Mouse (Mus musculus) lung, postnatal 0 days (tissue): ENCODE results near the gene Gnptab. TPM values are rescaled to one million over a fixed set of nuclear protein-coding genes. Genes with fewer than 3 reads are reported as not detected.

Experiments used
- ATAC-seq: fragments of 200-750 bp; cut with Nextera tagmentation; 2 replicates; pipeline ENCODE4 v1.8.0; 2017; ENCODE audit warnings: moderate library complexity
- DNase-seq: peaks from one replicate; pipeline ENCODE4 v3.0.0-alpha.2; 2016; ENCODE audit warnings: low spot score
- H3K27ac ChIP-seq: fragments of 300-500 bp; sonication (generic); 2 replicates; pipeline ENCODE4 v1.5.1; 2014; ENCODE audit warnings: antibody characterized with exemption, mild to moderate bottlenecking, low read length, mixed read lengths
- H3K27me3 ChIP-seq: fragments of 300-500 bp; sonication (generic); replicated peaks from 2 replicates; pipeline ENCODE4 v1.6.1; 2014; ENCODE audit warnings: low read length, mixed read lengths; ENCODE audit not compliant: insufficient read depth
- H3K36me3 ChIP-seq: fragments of 300-500 bp; sonication (generic); 2 replicates; pipeline ENCODE4 v1.6.1; 2014; ENCODE audit warnings: low read length, mixed read lengths; ENCODE audit not compliant: insufficient read depth
- H3K4me1 ChIP-seq: fragments of 300-500 bp; sonication (generic); 2 replicates; pipeline ENCODE4 v1.6.1; 2014; ENCODE audit warnings: antibody characterized with exemption, low read depth, low read length, mixed read lengths; ENCODE audit not compliant: insufficient read depth
- H3K4me2 ChIP-seq: fragments of 300-500 bp; sonication (generic); replicated peaks from 2 replicates; pipeline ENCODE4 v1.6.1; 2014; ENCODE audit warnings: low read depth, mild to moderate bottlenecking, low read length, moderate library complexity, mixed read lengths
- H3K4me3 ChIP-seq: fragments of 300-500 bp; sonication (generic); 2 replicates; pipeline ENCODE4 v1.5.1; 2014; ENCODE audit warnings: low read depth, low read length
- H3K9ac ChIP-seq: fragments of 300-500 bp; sonication (generic); replicated peaks from 2 replicates; pipeline ENCODE4 v1.6.1; 2014; ENCODE audit warnings: low read depth, mild to moderate bottlenecking
- H3K9me3 ChIP-seq: fragments of 300-500 bp; sonication (generic); 2 replicates; pipeline ENCODE4 v1.6.1; 2016; ENCODE audit warnings: low read length, mixed read lengths
- CTCF ChIP-seq: IDR thresholded peaks from 2 replicates; pipeline ENCODE4 v1.5.1; 2016; ENCODE audit warnings: antibody characterized with exemption, mild to moderate bottlenecking
- EP300 ChIP-seq: IDR thresholded peaks from 2 replicates; pipeline ENCODE4 v1.6.1; 2016; ENCODE audit warnings: antibody characterized with exemption, mild to moderate bottlenecking, control low read depth
- WGBS: fragments of 180-500 bp; shearing (Covaris S2); extraction: QIAGEN DNeasy Blood & Tissue Kit; methylation state at CpG from one replicate; pipeline ENCODE4 v1.1.7; 2014; 5-methylcytosine and 5-hydroxymethylcytosine counted together
- polyA plus RNA-seq: library from polyadenylated mRNA; unstranded; fragments of >200 nt; fragmentation: Nextera tagmentation; extraction: Ambion mirVana; gene quantifications from 2 replicates; pipeline ENCODE4 v1.2.1, GENCODE M21; 2015

Gene Gnptab
- polyA plus RNA-seq, 1 experiment from 2014 or later, result 9.9 TPM

- TF ChIP-seq EP300 (no peak), CTCF (no peak)
- Histone ChIP-seq H3K27me3 (no peaks in the 10 kb centered on the region), H3K4me3 (no peak overlapping the region), H3K36me3 (no peaks in the 10 kb centered on the region), H3K27ac (no peak overlapping the region), H3K9me3 (no peaks in the 10 kb centered on the region), H3K9ac (no peak overlapping the region), H3K4me1 (no peaks in the 10 kb centered on the region), H3K4me2 (no peak overlapping the region)
- ATAC-seq, result no peak
- no peak for DNase-seq
- 78% methylated on average over 6 of the region's 6 CpGs for WGBS
Measured at GRCm38 (mm10) chr10:88398668-88399243, 19.8 kb downstream of the Gnptab start.

- 87% methylated on average over 5 of the region's 5 CpGs for WGBS
- Histone ChIP-seq H3K4me2 (no peak overlapping the region), H3K27me3 (no peaks in the 10 kb centered on the region), H3K4me1 (no peaks in the 10 kb centered on the region), H3K4me3 (no peak overlapping the region), H3K27ac (no peak overlapping the region), H3K36me3 (no peaks in the 10 kb centered on the region), H3K9me3 (no peaks in the 10 kb centered on the region), H3K9ac (no peak overlapping the region)
- ATAC-seq, result no peak
- TF ChIP-seq EP300, result no peak
- no peak for TF ChIP-seq CTCF
- DNase-seq, result no peak
Measured at GRCm38 (mm10) chr10:88399271-88399670, 20.3 kb downstream of the Gnptab start.

- no peaks in the 10 kb centered on the region for H3K27me3 ChIP-seq
- no peak for ATAC-seq
- H3K4me2 ChIP-seq, result no peak overlapping the region
- H3K4me1 ChIP-seq, result no peaks in the 10 kb centered on the region
- H3K36me3 ChIP-seq, result no peaks in the 10 kb centered on the region
- no peak for DNase-seq
- H3K27ac ChIP-seq, result no peak overlapping the region
- no peaks in the 10 kb centered on the region for H3K9me3 ChIP-seq
- no peak overlapping the region for H3K9ac ChIP-seq
- no peak for TF ChIP-seq CTCF
- no peak overlapping the region for H3K4me3 ChIP-seq
- 90% methylated on average over 4 of the region's 4 CpGs for WGBS
Measured at GRCm38 (mm10) chr10:88403021-88403420, 24.1 kb downstream of the Gnptab start.

GRCm38 (mm10) chr10:88404220-88404619, 25.3 kb downstream of the Gnptab start:
- Histone ChIP-seq H3K4me3 (no peak overlapping the region), H3K9me3 (no peaks in the 10 kb centered on the region), H3K4me1 (no peaks in the 10 kb centered on the region), H3K9ac (no peak overlapping the region), H3K27me3 (no peaks in the 10 kb centered on the region), H3K27ac (no peak overlapping the region), H3K4me2 (no peak overlapping the region), H3K36me3 (no peaks in the 10 kb centered on the region)
- ATAC-seq (no peak), DNase-seq (no peak)
- no peak for TF ChIP-seq CTCF
- TF ChIP-seq EP300, result no peak
- WGBS, result 71% methylated on average over 6 of the region's 6 CpGs

- no peak for ATAC-seq
- TF ChIP-seq CTCF, result no peak
- no peak for TF ChIP-seq EP300
- no peak for DNase-seq
- no peak overlapping the region for H3K4me2 ChIP-seq
- H3K27me3 ChIP-seq, result no peaks in the 10 kb centered on the region
- no peak overlapping the region for H3K9ac ChIP-seq
- H3K4me1 ChIP-seq, result no peaks in the 10 kb centered on the region
- H3K27ac ChIP-seq, result no peak overlapping the region
- H3K4me3 ChIP-seq, result no peak overlapping the region
- H3K9me3 ChIP-seq, result no peaks in the 10 kb centered on the region
- WGBS, result 80% methylated on average over 7 of the region's 7 CpGs
- no peaks in the 10 kb centered on the region for H3K36me3 ChIP-seq
Measured at GRCm38 (mm10) chr10:88405812-88406211, 26.9 kb downstream of the Gnptab start.

- TF ChIP-seq EP300 (no peak), CTCF (no peak)
- Histone ChIP-seq H3K4me1 (no peaks in the 10 kb centered on the region), H3K4me2 (no peak overlapping the region), H3K27me3 (no peaks in the 10 kb centered on the region), H3K4me3 (no peak overlapping the region), H3K9me3 (no peaks in the 10 kb centered on the region), H3K27ac (no peak overlapping the region), H3K36me3 (no peaks in the 10 kb centered on the region), H3K9ac (no peak overlapping the region)
- 86% methylated on average over 12 of the region's 12 CpGs for WGBS
- DNase-seq, result no peak
- ATAC-seq, result no peak
Measured at GRCm38 (mm10) chr10:88407875-88408631, 29.1 kb downstream of the Gnptab start.
